Mouse (Mus musculus): Measurements from ENCODE around the gene Ing3. TPM values are rescaled to one million over a fixed set of nuclear protein-coding genes. Genes with fewer than 3 reads are reported as not detected.
A peak's percentile ranks its signal among the peaks of the same experiment; 100 is the strongest.

Gene Ing3
- total RNA-seq, 2 experiments from 2014 or later, result 15.5 to 17.4 TPM

GRCm38 (mm10) chr6:22018768-22019445, 69.5 kb downstream of the Ing3 start:
- DNase-seq, result no peak
- intact Hi-C loops (cut with DNase I), result loop anchor here (1.0 kb wide), 1 partner anchor 33 kb away; no protein-coding TSS in a partner anchor

DNA sequence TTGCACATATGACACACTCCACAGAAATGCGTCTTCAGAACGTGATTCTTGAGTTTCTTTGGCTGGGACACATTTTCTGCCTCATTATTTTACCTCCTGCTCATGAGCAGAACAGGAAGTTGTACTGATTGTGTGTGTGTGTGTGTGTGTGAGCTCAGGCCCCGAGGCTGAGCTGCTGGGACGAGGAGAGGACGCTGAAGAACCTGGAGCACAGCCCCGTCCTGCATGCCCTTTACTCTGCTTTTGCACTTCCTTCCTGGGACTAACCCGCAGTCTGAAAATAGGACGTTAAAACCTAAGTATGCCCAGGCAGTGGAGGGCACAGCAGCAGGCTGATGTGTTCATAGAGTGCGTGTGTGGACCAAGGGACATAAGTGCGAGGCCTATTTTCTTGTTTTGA, 70.3 kb downstream of the Ing3 start:
- intact Hi-C loops (cut with DNase I), result loop anchor here (1.0 kb wide), 1 partner anchor 33 kb away; no protein-coding TSS in a partner anchor
- peak; percentile 39 to 47 for DNase-seq

DNA sequence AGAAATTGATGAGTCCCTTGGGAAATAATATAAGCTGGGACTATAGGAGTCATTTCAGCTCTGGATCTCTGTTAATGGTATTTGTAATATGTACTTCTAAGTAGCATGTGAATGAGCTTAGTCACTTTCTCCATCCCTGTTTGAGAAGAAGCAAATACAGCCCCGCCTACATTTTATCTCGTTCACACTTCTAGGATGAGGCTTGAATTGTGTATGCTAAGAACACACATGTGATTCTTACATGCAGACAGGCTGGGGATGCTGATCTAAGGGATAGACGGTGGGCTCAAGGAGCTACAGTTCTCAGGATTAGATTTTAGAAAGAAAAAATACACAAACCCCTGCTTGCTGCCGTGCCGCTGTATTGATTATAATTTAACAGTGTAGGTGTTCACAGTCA, 71.3 kb downstream of the Ing3 start:
- no peak for DNase-seq
- intact Hi-C loops (cut with DNase I), result no loop called here

DNA sequence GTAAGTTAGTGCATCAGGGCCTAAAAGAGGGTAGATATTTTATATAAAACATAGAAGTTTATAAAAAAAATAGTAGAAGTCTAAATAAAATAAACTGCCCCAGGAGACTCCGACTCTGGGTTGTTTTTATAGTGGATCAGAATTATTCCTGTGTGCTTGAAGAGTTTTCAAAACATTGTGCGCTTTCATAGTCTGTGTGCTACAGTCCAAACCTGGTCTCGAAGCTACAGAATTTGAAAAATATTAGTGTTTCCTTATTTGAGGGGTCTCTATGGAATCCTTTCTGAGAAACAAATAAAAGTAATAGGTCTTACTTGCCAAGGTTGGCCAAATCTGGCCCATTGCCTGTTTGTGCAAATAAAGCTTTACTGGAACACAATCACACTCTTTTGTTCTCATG, 71.9 kb downstream of the Ing3 start:
- no peak for DNase-seq
- intact Hi-C loops (cut with DNase I), result no loop called here

DNA sequence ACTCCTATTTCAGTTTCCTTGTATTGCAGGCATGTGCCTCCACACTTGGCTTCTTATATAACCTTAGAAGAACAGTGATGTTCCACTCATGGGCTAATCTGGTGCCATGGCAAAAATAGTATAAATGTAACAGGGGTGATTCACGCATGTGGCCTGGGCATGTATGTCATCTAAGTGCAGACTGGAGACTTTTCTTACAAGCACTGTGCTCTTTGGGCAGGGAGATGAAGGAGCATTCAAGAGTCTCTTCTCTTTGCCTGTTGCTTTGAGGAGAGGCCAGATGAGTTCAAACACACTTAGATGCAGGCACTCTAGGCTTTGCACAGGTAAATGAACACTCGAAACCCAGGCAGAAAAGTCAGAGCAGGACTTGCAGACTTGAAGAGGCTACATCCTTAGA, 74.8 kb downstream of the Ing3 start:
- DNase-seq, result no peak
- intact Hi-C loops (cut with DNase I), result no loop called here

Other genes with a start within 250 kb of the Ing3 start
- gene Tspan12, start 97.1 kb upstream of the Ing3 start, total RNA-seq (2021), result 10 to 100 TPM; 83.0 to 85.3 TPM
- gene Cped1, start 36.3 kb downstream of the Ing3 start, total RNA-seq (2021), result 10 to 100 TPM; 15.9 to 20.2 TPM

Data from heart, postnatal 14 days (tissue).